Mouse (Mus musculus) megakaryocyte-erythroid progenitor cell, adult 5-6 weeks (primary cell): ENCODE results near the gene Itgb4. TPM values are rescaled to one million over a fixed set of nuclear protein-coding genes. Genes with fewer than 3 reads are reported as not detected.

ENCODE experiments used
- ATAC-seq: replicated peaks from 2 replicates; pipeline ENCODE4 v1.8.0; 2016; ENCODE audit warnings: mild to moderate bottlenecking, inconsistent platforms; ENCODE audit not compliant: severe bottlenecking, poor library complexity, low FRiP score, low TSS enrichment
- total RNA-seq, 2 experiments: library from RNA; stranded (forward) in 1 of 2; stranded (reverse) in 1 of 2; fragments of 200-1000, 215-1000 nt in 1 of 2; fragments of >200 nt in 1 of 2; fragmentation: Nextera tagmentation in 1 of 2; gene quantifications; 2 replicates each; pipeline ENCODE4 v1.2.3; 2014 to 2017

The Itgb4 gene
- total RNA-seq, 2 experiments from 2014 or later = 0.07 TPM; not detected in 1

DNA sequence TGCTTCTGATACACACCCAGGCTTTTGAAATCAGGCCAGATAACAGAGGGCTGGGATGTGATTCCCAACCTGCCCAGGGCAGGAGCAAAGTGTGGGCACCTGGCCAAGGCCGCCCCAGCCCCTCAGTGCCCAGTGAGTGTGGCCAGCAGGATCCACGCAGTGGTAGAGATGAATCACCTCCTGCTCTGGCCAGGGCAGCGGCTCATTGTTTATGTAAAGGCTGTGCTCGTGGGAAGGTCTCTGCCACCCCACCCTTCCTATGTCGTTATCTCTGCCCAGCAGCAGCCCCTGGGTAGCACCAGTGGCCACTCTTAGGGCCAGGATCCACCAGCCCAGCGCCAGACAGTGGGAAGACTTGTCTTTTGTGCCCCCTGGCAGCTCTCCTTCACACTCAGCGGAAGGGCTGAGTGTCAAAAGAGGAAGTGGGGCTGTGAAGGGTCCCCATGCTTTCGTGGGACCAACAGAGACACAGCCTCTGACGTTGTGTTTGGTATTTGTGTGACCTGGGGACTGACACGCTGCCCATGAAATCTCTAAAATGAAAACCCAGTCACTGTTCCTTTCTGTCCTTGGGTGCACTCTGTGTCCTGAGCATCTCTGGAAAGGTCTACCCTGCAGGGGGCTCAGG, 9.4 kb upstream of the Itgb4 start:
- ATAC-seq = peak; percentile 74

DNA sequence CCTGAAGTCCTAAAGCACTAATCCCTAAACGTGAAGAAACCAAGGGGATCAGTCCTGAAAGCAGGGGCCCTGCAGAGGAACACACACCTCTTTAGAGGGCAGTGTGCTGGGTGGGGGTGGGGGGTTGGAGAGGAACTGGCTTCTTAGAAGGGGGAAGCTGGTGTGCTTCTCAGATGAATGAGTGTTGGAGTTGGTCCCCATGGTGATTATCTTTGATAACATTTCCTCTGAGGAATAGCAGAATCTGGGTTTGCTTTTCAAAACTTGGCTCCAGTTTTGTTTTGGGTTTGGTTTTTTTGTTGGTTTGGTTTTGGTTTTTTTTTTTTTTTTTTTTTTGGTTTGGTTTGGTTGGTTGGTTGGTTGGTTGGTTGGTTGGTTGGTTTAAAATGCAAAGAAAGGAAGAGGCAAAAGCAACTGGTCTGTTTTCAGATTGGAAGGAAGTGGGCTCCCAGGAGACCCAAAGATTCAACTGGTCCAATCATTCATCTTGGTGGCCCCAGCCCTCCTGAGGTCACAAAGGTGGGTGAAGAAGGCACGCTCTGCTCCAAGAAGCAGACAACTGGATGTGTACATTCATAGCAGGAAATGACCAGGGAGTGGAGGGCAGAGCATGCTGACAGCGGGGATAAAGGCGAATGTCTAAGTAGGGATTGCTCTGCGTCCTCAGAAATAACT, 5.6 kb upstream of the Itgb4 start:
- no peak for ATAC-seq

DNA sequence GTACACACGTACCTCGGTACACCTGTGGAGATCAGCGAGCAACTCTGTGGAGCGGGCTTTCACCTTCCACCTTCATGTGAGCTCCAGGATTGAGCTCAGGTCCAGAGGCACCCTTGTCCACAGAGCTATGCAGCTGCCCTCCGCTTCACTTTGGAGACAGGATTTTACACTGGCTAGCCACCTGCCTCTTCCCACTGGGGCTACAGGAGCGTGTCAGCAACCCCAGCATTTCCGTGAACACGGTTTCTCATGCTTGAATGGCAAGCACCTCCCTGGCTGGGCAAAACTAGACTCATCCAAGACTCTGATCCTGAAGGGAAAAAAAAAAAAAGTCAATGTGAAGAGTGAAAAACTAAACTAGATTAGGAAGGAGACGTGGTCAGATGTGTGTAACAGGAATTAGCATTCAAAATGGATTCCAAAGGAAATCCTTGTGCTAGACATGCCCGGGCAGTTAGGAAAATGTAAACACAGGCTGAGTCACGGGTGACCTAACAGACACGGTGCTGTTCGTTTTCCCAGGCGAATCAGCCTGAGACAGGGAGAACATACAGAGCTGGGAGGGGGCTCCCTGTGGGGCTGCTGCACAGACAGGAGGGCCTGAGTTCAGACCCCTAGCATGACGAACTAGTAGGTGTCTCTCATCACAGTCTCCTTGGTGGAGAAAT, 4.4 kb upstream of the Itgb4 start:
- ATAC-seq = no peak

- ATAC-seq = no peak
These were observed 3.5 kb upstream of the Itgb4 start for GRCm38 (mm10) chr11:115971016-115971415.

- ATAC-seq = no peak
These were observed 543 bp downstream of the Itgb4 start for GRCm38 (mm10) chr11:115975083-115975420.

- no peak for ATAC-seq
These were observed 1.0 kb downstream of the Itgb4 start for GRCm38 (mm10) chr11:115975544-115975943.

- ATAC-seq = no peak
These were observed 8.0 kb downstream of the Itgb4 start for GRCm38 (mm10) chr11:115982472-115982871.

DNA sequence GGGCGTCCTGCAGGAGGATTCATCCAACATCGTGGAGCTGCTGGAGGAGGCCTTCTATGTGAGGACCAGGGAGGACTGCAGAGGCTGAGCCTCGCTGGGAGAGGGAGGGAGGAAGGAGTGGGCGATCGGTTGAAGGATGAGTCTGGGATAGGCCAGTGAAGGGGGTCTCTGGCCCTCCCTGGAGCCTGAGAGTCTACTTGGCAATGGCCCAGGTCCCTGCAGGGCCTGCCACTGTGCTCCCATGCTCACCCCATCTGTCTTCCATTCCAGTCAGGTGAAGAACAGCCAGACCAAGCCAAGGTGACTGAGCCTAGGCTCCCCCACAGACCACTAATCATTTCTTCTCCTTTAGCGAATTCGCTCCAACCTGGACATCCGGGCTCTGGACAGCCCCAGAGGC, 8.8 kb downstream of the Itgb4 start:
- ATAC-seq = no peak

- ATAC-seq = no peak
These were observed 15.2 kb downstream of the Itgb4 start for GRCm38 (mm10) chr11:115989686-115990085.

GRCm38 (mm10) chr11:115992098-115992497, 17.6 kb downstream of the Itgb4 start:
- ATAC-seq = no peak

DNA sequence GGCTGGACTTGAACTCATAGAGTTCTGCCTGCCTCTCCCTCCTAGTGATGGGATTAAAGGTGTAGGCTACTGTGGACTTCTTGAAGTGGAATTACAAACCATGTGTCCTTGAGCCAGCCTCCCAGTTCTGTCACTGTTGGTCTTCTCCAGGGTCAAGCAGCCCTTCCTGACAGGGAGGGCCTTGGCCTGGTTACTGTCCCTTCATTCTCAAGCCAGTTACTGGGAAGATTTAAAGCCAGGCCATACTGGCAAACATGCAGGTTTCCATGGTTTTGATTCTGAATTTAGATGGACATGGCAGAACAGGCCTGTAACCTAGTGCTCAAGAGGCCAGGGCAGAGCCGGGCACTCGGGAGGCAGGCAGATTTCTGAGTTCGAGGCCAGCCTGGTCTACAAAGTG, 20.7 kb downstream of the Itgb4 start:
- no peak for ATAC-seq

DNA sequence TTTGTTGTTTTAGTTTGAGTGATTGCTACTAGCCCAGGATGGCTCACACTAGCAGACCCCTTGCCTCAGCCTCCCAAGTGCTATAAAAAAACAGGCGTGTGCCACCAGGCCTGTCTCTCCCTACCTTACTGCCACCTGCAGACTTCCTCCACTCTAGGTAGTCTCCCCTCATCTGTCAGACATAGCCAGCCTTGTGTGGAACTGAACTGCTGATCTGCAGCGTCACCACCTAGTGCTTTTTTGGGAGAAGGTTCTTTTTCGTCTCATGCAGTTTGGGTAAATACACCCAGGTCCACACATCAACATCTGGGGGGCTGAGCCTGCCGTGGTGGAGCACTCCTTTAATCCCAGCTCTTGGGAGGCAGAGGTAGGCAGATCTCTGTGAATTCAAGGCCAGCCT, 22.5 kb downstream of the Itgb4 start:
- no peak for ATAC-seq

DNA sequence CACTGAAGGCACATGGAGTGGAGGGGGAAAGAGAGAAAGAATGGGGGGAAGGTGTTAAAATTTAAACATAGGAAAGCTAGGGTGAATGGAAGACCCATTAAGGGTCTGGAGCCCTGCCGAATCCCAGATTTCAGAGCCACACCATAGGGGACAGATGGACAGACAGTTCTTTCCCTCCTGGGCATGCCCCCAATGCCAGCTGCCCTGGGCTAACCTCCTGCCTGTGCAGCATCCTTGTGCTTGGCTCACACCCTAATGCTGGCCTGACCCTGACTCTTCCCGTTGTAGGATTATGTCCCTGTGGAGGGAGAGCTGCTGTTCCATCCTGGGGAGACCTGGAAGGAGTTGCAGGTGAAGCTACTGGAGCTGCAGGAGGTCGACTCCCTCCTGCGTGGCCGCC, 23.2 kb downstream of the Itgb4 start:
- ATAC-seq = no peak

DNA sequence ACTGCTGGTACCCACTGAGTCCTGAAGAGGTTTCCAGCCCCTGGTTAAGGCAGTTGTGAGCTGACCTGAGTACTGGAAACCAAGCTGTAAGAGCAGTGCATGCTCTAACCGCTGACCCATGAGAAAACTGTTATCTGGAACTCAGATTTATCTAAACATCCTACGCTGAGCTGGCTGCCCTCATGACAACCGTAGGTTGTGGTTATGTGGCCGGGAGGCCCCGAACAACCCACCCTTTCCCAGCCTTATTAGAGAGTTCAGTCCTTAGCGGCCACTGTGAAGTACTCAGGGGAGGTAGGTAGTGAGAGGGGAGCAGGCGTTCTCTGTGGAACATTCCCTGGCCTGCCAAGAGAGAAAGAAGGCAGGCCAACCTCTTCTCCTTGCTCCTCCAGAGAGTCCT, 24.5 kb downstream of the Itgb4 start:
- no peak for ATAC-seq

- peak; percentile 62 for ATAC-seq
These were observed 25.1 kb downstream of the Itgb4 start for GRCm38 (mm10) chr11:115999538-116000143.

GRCm38 (mm10) chr11:116000607-116001006, 26.1 kb downstream of the Itgb4 start:
- no peak for ATAC-seq

GRCm38 (mm10) chr11:116001725-116002124, 27.2 kb downstream of the Itgb4 start:
- ATAC-seq = no peak

GRCm38 (mm10) chr11:116002894-116003293, 28.4 kb downstream of the Itgb4 start:
- ATAC-seq = no peak

DNA sequence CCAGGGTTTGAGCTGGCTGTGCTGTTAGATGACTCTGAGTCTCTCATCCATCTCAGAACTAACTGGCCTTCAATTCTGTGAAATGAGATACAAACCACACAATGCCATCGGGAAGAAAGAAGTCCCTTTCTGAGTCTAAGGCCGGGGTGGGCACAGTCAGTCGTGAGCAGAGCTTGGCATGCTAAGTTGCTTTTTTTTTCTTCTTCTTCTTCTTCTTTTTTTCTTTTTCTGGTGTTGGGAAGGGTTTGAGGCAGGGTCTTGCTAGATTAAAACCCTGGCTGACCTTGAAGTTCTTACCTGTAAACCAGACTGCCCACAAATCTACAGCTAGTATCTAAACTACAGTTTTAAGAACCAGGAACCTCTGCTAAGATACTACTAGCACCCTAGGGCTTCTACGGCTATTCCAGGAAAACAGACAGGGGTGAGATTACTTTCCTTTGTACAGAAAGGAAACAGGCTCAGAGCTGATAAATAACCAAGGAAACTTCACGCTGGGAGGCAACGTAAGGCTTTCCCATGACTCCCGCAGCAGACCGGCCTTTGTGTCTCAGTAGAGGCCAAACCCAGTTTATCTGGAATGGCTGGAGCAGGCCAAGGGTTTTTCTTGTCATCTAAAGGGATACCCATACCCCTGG, 29.8 kb downstream of the Itgb4 start:
- no peak for ATAC-seq
